Mouse (Mus musculus) lung, embryonic 15.5 days (tissue): Measurements from ENCODE around the gene AI481877. TPM values are rescaled to one million over a fixed set of nuclear protein-coding genes. Genes with fewer than 3 reads are reported as not detected.

Source experiments
- ATAC-seq: fragments of 200-750 bp; cut with Nextera tagmentation; 2 replicates; pipeline ENCODE4 v1.8.0; 2017; ENCODE audit warnings: moderate number of reproducible peaks, borderline replicate concordance; ENCODE audit not compliant: low FRiP score, low TSS enrichment; ENCODE audit errors: extremely low read depth
- H3K27ac ChIP-seq: fragments of 300-500 bp; sonication (generic); 2 replicates; pipeline ENCODE4 v1.5.1; 2015; ENCODE audit warnings: moderate library complexity, mild to moderate bottlenecking, inconsistent platforms
- H3K27me3 ChIP-seq: fragments of 300-500 bp; sonication (generic); 2 replicates; pipeline ENCODE4 v1.6.1; 2015; ENCODE audit warnings: inconsistent platforms
- H3K36me3 ChIP-seq: fragments of 300-500 bp; sonication (generic); 2 replicates; pipeline ENCODE4 v1.6.1; 2015; ENCODE audit warnings: inconsistent platforms
- H3K4me1 ChIP-seq: fragments of 300-500 bp; sonication (generic); 2 replicates; pipeline ENCODE4 v1.6.1; 2015; ENCODE audit warnings: inconsistent platforms
- H3K4me2 ChIP-seq: fragments of 300-500 bp; sonication (generic); 2 replicates; pipeline ENCODE4 v1.6.1; 2015; ENCODE audit warnings: inconsistent platforms, mild to moderate bottlenecking, moderate library complexity
- H3K4me3 ChIP-seq: fragments of 300-500 bp; sonication (generic); 2 replicates; pipeline ENCODE4 v1.5.1; 2015; ENCODE audit warnings: mild to moderate bottlenecking, inconsistent platforms
- H3K9ac ChIP-seq: fragments of 300-500 bp; sonication (generic); 2 replicates; pipeline ENCODE4 v1.6.1; 2015; ENCODE audit warnings: inconsistent platforms
- H3K9me3 ChIP-seq: fragments of 300-500 bp; sonication (generic); 2 replicates; pipeline ENCODE4 v1.6.1; 2016; ENCODE audit warnings: inconsistent platforms
- WGBS: fragments of 180-500 bp; shearing (Covaris S2); methylation state at CpG from one replicate; pipeline ENCODE4 v1.1.7; 2015; 5-methylcytosine and 5-hydroxymethylcytosine counted together
- polyA plus RNA-seq: library from polyadenylated mRNA; unstranded; fragments of >200 nt; fragmentation: Nextera tagmentation; extraction: Ambion mirVana; gene quantifications from 2 replicates; pipeline ENCODE4 v1.2.1, GENCODE M21; 2015

The AI481877 gene
- polyA plus RNA-seq, 1 experiment from 2014 or later = not detected

DNA sequence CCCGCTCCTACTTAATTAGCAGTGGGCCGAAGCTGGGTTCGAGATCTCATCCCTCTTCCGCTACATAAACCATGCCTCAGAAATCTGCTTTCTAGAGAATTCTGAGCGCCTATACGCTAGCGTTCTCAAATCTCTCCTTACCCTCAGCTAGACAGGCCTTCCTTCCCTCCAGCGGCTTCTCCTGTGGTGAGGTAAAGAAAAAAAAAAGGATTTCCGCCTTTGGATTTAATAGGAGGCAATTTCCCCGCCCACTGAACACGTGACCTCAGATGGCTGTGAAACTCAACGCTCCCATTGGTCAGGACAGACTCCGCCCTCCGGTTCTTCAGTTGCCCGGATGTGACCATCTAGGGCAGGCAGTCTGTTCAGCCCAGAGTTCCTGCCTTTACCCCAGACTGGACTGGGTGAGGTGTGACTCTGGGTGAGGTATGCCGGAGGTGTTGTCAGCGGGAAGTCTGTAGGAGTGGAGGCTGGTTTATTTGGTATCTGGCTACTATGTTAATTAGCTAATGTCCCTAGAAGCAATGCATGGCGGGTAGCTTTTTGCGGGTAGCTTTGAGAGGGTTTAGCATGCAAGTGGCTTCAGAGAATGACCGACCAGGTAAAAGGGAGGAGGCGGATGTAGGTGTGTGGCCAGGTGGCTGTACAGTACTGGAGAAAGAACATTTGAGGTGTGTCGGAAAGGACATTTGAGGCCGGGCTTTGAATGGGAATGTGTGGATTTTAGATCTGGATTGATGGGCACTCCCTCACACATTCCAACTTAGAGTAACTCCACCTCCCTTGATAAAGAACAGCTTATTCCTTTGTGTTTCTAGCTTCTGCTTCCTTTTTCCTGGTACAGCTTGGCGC is 20.9 kb downstream of the AI481877 start:
- Histone ChIP-seq H3K9ac (no peak overlapping the region), H3K4me1 (no peaks in the 10 kb centered on the region), H3K4me3 (no peak overlapping the region), H3K36me3 (no peaks in the 10 kb centered on the region), H3K27me3 (no peaks in the 10 kb centered on the region), H3K27ac (no peak overlapping the region), H3K9me3 (no peaks in the 10 kb centered on the region), H3K4me2 (no peak overlapping the region)
- ATAC-seq = no peak
- WGBS = 93% methylated on average over 24 of the region's 24 CpGs

DNA sequence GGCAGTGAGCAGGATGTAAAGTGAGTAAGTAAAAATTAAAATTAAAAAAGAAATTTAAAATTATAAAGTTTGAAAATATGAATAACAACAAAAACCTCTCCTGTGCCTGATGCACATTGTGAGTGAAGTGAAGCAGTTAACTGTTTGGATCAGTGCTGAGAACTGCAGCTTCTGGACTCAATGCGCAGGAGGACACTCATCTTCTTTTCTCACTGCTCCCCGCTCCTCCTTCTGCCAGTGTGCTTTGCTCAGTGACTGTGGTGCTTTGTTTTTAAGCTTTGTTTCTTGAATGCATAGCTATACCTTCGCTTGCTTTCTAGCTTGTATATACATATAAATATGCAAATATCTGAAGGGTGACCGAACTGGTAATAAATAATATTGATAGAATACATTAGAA is 30.1 kb downstream of the AI481877 start:
- no peak for ATAC-seq
- Histone ChIP-seq H3K4me2 (no peak overlapping the region), H3K9me3 (no peaks in the 10 kb centered on the region), H3K4me1 (no peaks in the 10 kb centered on the region), H3K27me3 (no peaks in the 10 kb centered on the region), H3K36me3 (no peaks in the 10 kb centered on the region), H3K9ac (no peak overlapping the region), H3K4me3 (no peak overlapping the region), H3K27ac (no peak overlapping the region)
- WGBS = 85% methylated on average over 4 of the region's 4 CpGs

DNA sequence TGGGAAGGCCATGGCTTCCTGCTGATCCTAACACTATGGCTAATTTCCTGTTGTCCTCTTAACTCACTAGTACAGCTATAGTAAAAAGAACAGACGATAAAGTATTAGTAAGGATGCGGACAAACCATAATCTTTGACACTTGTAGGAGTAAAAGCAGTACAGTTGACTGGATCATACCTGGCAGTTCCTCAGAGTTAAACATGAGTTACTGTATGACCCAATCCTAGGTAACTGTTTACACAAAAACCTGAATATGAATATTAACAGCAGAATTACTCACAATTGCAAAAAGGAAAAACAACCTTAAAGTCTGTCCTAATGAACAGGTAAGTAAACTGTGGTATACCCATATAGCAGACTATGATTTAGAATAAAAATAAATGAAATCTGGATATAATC is 30.9 kb downstream of the AI481877 start:
- 64% methylated on average over 2 of the region's 2 CpGs for WGBS
- Histone ChIP-seq H3K36me3 (no peaks in the 10 kb centered on the region), H3K9ac (no peak overlapping the region), H3K4me1 (no peaks in the 10 kb centered on the region), H3K27ac (no peak overlapping the region), H3K27me3 (no peaks in the 10 kb centered on the region), H3K4me2 (no peak overlapping the region), H3K9me3 (no peaks in the 10 kb centered on the region), H3K4me3 (no peak overlapping the region)
- no peak for ATAC-seq

DNA sequence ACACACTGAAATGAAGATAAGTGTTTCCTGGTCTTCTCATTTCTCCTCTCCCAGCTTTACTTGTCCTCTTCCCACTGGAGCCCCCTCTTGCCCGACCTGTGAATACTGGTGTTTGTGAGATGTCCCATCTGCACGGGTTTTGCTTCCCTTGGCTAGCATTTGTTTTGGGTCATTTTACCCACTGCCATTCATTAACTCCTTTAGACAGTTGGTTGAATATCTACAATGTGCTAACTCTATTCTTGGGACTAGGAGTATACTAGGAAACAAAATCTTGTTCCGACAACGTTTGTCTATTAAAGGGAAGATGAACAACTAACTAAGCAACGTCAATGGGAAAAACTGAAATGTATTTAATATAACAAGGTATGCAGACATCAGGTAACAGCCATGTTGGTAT is 32.1 kb downstream of the AI481877 start:
- Histone ChIP-seq H3K9ac (no peak overlapping the region), H3K36me3 (no peaks in the 10 kb centered on the region), H3K4me1 (no peaks in the 10 kb centered on the region), H3K4me3 (no peak overlapping the region), H3K27ac (no peak overlapping the region), H3K27me3 (no peaks in the 10 kb centered on the region), H3K9me3 (no peaks in the 10 kb centered on the region), H3K4me2 (no peak overlapping the region)
- no peak for ATAC-seq
- WGBS = 62% methylated on average over 5 of the region's 5 CpGs

DNA sequence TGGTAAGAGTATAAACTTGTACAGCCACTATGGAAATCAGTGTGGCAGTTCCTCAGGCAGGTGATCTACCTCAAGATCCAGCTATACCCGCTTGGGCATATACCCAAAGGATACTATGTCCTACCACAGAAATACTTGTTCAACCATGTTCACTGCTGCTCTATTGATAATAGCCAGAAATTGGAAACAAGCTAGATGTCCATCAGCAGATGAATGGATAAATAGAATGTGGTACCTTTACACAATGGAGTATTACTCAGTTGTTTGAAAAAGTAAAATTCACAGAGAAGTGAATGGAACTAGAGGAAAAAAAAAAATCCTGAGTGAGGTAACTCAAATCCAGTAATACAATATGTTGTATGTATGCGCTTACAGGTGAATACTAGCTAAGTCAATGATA is 34.6 kb downstream of the AI481877 start:
- Histone ChIP-seq H3K27ac (no peak overlapping the region), H3K9me3 (no peaks in the 10 kb centered on the region), H3K9ac (no peak overlapping the region), H3K4me1 (no peaks in the 10 kb centered on the region), H3K36me3 (no peaks in the 10 kb centered on the region), H3K27me3 (no peaks in the 10 kb centered on the region), H3K4me2 (no peak overlapping the region), H3K4me3 (no peak overlapping the region)
- no peak for ATAC-seq
- 88% methylated on average over 2 of the region's 2 CpGs for WGBS

DNA sequence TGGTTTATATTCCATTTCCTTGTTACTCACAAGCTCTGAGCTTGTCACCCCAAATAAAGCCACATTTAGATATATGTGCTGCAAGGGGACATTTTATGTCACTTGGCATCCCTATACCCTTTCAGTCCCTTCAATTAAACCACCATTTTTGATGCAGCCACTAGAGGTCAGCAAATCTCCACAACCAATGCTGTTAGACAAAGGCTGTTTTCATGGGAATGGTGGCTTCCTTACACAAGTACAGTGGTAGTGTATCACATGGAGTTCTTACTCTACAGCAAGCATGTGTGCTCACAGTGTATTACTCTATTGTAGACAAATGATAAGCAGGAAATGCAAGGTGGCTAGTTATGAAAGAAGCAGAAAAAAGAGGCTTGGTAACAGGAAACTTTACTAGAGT is 42.4 kb downstream of the AI481877 start:
- Histone ChIP-seq H3K36me3 (no peaks in the 10 kb centered on the region), H3K27ac (no peak overlapping the region), H3K4me2 (no peak overlapping the region)

DNA sequence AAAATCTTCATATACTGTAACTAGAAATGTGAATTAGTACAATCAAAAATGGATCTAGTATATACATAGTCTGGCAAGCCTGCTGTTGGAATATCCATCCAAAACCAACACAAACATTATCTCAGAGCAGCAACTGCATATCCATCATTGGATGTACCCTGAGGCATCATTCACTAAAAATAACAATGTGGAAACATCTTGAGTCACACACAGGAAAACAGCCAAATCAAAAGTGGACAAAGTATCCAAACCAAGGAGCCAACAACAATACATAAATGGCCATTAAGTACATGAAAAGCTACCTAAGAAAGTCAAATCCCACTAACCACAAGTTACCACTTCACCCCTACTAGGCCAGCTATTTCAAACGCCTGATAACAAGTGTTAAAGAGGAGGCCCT is 49.4 kb downstream of the AI481877 start:
- Histone ChIP-seq H3K27ac (no peak overlapping the region), H3K4me1 (no peaks in the 10 kb centered on the region), H3K27me3 (no peaks in the 10 kb centered on the region), H3K36me3 (no peaks in the 10 kb centered on the region), H3K9ac (no peak overlapping the region), H3K9me3 (no peaks in the 10 kb centered on the region), H3K4me2 (no peak overlapping the region), H3K4me3 (no peak overlapping the region)
- no peak for ATAC-seq
- 21% methylated on average over 1 of the region's 1 CpGs for WGBS

More for the DNA sequence above, 42.4 kb downstream of the AI481877 start:
- H3K4me1 ChIP-seq = no peaks in the 10 kb centered on the region
- no peak overlapping the region for H3K4me3 ChIP-seq
- no peak overlapping the region for H3K9ac ChIP-seq
- H3K9me3 ChIP-seq = no peaks in the 10 kb centered on the region
- no peaks in the 10 kb centered on the region for H3K27me3 ChIP-seq
- no peak for ATAC-seq

DNA sequence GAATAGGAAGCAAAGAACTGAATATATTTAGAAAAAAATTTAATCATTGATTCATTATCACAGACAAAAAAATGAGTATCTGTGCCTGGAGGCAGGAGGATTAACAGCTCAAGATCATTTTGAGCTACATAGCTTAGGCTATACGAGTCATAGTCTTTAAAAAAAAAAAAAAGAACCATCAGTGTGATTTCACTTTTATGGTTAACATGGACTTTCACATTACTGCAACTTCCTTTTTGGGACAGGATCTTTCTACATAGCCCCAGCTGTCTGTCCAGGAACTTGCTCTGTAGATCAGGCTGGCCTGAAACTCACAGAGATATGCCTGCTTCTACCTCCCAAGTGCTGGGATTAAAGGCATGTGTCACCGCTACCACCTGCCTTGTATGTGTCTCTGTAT is 55.4 kb downstream of the AI481877 start:
- no peak for ATAC-seq
- no peaks in the 10 kb centered on the region for H3K36me3 ChIP-seq
- H3K4me1 ChIP-seq = no peaks in the 10 kb centered on the region
- 75% methylated on average over 2 of the region's 2 CpGs for WGBS
- H3K27ac ChIP-seq = no peak overlapping the region
- H3K27me3 ChIP-seq = no peaks in the 10 kb centered on the region
- no peak overlapping the region for H3K4me3 ChIP-seq
- H3K4me2 ChIP-seq = no peak overlapping the region
- no peaks in the 10 kb centered on the region for H3K9me3 ChIP-seq
- H3K9ac ChIP-seq = no peak overlapping the region

DNA sequence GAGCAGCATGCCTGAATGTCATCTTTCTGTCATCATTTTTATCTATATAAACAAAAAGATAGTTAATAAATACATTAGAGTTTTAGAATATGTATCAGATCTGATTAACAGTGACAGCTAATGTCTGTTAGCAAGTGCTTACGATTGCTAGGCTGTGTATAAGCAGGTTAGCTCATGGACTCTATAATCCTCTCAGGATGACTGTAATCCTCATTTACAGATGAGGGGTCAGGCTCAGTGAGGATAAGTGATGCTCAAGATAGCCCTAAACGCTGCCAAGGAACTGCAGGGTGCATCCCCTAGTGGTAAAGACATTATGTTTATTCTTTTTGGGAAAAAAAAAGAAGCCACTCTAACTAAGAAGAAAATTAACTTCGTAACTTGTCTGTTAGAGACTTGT is 69.5 kb downstream of the AI481877 start:
- Histone ChIP-seq H3K36me3 (no peaks in the 10 kb centered on the region), H3K9me3 (no peaks in the 10 kb centered on the region), H3K4me3 (no peak overlapping the region), H3K9ac (no peak overlapping the region), H3K4me1 (no peaks in the 10 kb centered on the region), H3K27me3 (no peaks in the 10 kb centered on the region), H3K4me2 (no peak overlapping the region), H3K27ac (no peak overlapping the region)
- WGBS = 28% methylated on average over 3 of the region's 3 CpGs
- ATAC-seq = no peak

DNA sequence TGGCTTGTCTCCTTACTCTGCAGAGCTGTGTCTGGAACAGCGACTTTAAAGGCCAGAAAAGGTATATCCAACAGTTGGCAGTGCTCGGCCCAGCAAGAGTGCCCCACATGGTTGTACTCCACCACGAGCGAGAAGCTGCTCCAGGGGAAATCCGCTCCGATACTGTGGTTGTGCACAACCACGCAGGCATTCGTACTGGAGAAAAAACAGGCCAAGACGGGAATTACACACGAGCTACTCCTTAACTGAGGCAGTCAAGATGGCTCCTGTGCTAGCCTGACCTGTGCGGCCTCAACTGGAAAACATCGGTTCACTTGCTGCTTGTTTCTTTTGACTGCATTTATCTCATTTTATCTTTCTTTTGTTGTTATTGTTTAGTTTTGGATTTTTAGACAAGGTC is 76.3 kb downstream of the AI481877 start:
- Histone ChIP-seq H3K36me3 (no peaks in the 10 kb centered on the region), H3K27me3 (no peaks in the 10 kb centered on the region), H3K9ac (no peak overlapping the region), H3K4me1 (no peaks in the 10 kb centered on the region), H3K9me3 (no peaks in the 10 kb centered on the region), H3K4me2 (no peak overlapping the region), H3K4me3 (no peak overlapping the region), H3K27ac (no peak overlapping the region)
- ATAC-seq = no peak
- WGBS = 76% methylated on average over 12 of the region's 12 CpGs

DNA sequence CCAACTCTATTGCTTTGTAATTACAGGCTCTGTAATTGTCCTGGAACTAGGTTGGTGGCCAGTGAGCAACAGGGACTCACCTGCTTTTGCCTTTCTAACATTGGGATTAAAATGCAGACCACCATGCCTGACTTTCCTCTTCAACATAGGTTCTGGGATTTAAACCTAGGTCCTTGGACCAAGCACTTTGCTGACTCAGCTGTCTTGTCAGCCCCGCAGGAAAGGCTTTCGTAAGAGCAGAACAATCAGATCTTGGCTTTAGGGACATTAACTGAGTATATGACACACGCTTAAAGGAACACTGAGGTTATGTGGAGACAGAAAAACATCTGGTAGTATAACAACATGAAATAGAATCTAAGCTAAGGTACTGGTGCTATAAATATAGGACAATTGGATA is 80.9 kb downstream of the AI481877 start:
- Histone ChIP-seq H3K36me3 (no peaks in the 10 kb centered on the region), H3K4me3 (no peak overlapping the region), H3K9me3 (no peaks in the 10 kb centered on the region), H3K9ac (no peak overlapping the region), H3K27me3 (no peaks in the 10 kb centered on the region), H3K4me2 (no peak overlapping the region), H3K27ac (no peak overlapping the region), H3K4me1 (no peaks in the 10 kb centered on the region)
- 79% methylated on average over 3 of the region's 3 CpGs for WGBS
- no peak for ATAC-seq

DNA sequence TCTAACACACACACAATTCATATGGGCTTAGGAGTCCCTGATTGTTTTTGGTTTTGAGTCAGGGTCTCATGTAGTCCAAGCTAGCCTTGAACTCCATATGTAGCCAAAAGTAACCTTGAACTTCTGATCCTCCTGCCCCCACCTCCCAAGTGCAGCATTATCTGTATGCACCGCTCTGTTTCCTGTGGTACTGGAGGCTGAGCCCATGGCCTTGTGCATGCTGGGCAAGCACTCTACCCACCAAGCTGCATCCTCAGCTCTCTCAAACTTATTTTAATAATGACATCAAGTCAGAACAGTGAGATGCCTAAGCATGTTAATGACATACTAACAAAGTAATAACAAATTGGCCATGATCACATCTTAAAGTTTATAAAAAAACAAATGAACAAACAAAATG is 87.7 kb downstream of the AI481877 start:
- Histone ChIP-seq H3K4me2 (no peak overlapping the region), H3K27me3 (no peaks in the 10 kb centered on the region), H3K36me3 (no peaks in the 10 kb centered on the region), H3K4me1 (no peaks in the 10 kb centered on the region), H3K9ac (no peak overlapping the region), H3K27ac (no peak overlapping the region), H3K4me3 (no peak overlapping the region), H3K9me3 (no peaks in the 10 kb centered on the region)
- WGBS = 82% methylated on average over 1 of the region's 1 CpGs
- no peak for ATAC-seq

DNA sequence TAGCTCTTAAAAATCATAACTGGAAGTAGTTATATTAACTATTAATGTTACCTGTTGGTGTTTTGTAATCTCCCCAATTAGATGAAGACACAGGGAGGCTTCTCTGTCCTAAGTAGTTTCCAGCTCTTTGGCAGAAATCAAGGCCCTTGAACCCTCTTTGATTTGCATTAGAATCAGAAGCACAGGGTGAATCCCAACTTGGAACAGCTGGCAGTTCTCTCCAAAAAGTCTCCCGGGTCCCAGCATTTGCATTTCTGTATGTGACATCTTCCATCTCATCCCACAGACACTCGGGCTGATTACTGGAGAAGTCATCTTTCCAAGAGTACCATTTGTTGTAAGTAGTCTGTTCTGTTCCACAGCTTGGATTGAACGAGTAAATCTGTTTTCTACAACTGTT is 91.6 kb downstream of the AI481877 start:
- Histone ChIP-seq H3K27me3 (no peaks in the 10 kb centered on the region), H3K9me3 (no peaks in the 10 kb centered on the region), H3K9ac (no peak overlapping the region), H3K4me3 (no peak overlapping the region), H3K36me3 (no peaks in the 10 kb centered on the region), H3K4me1 (no peaks in the 10 kb centered on the region), H3K27ac (no peak overlapping the region), H3K4me2 (no peak overlapping the region)
- WGBS = 51% methylated on average over 3 of the region's 3 CpGs
- no peak for ATAC-seq
